Mouse (Mus musculus) hindbrain, embryonic 14.5 days (tissue): ENCODE data around the gene Scgb2b2. TPM values are rescaled to one million over a fixed set of nuclear protein-coding genes. Genes with fewer than 3 reads are reported as not detected.

Experiments used
- ATAC-seq: fragments of 200-750 bp; cut with Nextera tagmentation; 2 replicates; pipeline ENCODE4 v1.8.0; 2017; ENCODE audit warnings: moderate number of reproducible peaks, mild to moderate bottlenecking, moderate TSS enrichment, moderate library complexity; ENCODE audit not compliant: low FRiP score
- DNase-seq: peaks from one replicate; pipeline ENCODE4 v3.0.0-alpha.2; 2015; ENCODE audit warnings: low spot score
- H3K27ac ChIP-seq: fragments of 300-500 bp; sonication (generic); 2 replicates; pipeline ENCODE4 v1.5.1; 2014; ENCODE audit warnings: mild to moderate bottlenecking, moderate library complexity
- H3K27me3 ChIP-seq: fragments of 300-500 bp; sonication (generic); 2 replicates; pipeline ENCODE4 v1.6.1; 2014; ENCODE audit warnings: mild to moderate bottlenecking, low read length, mixed read lengths; ENCODE audit not compliant: control insufficient read depth, insufficient read depth
- H3K36me3 ChIP-seq: fragments of 300-500 bp; sonication (generic); replicated peaks from 2 replicates; pipeline ENCODE4 v1.6.1; 2014; ENCODE audit not compliant: control insufficient read depth, insufficient read depth
- H3K4me1 ChIP-seq: fragments of 300-500 bp; sonication (generic); replicated peaks from 2 replicates; pipeline ENCODE4 v1.6.1; 2014; ENCODE audit warnings: antibody characterized with exemption, low read length, mixed read lengths; ENCODE audit not compliant: control insufficient read depth, insufficient read depth
- H3K4me2 ChIP-seq: fragments of 300-500 bp; sonication (generic); replicated peaks from 2 replicates; pipeline ENCODE4 v1.6.1; 2014; ENCODE audit warnings: mild to moderate bottlenecking, moderate library complexity
- H3K4me3 ChIP-seq: fragments of 300-500 bp; sonication (generic); replicated peaks from 2 replicates; pipeline ENCODE4 v1.5.1; 2014; ENCODE audit warnings: mild to moderate bottlenecking, low read length
- H3K9ac ChIP-seq: fragments of 300-500 bp; sonication (generic); 2 replicates; pipeline ENCODE4 v1.6.1; 2014
- H3K9me3 ChIP-seq: fragments of 300-500 bp; sonication (generic); 2 replicates; pipeline ENCODE4 v1.6.1; 2016; ENCODE audit warnings: low read length; ENCODE audit not compliant: control insufficient read depth
- WGBS: fragments of 180-500 bp; shearing (Covaris S2); extraction: QIAGEN DNeasy Blood & Tissue Kit; methylation state at CpG from one replicate; pipeline ENCODE4 v1.1.7; 2014; 5-methylcytosine and 5-hydroxymethylcytosine counted together
- polyA plus RNA-seq: library from polyadenylated mRNA; unstranded; fragments of >200 nt; fragmentation: Nextera tagmentation; extraction: Ambion mirVana; gene quantifications from 2 replicates; pipeline ENCODE4 v1.2.1, GENCODE M21; 2014

Scgb2b2 gene
- not detected in 2 replicates for polyA plus RNA-seq

- Histone ChIP-seq H3K4me1 (no peaks in the 10 kb centered on the region), H3K27me3 (no peaks in the 10 kb centered on the region), H3K9ac (no peak within 1 kb of the TSS), H3K9me3 (peaks cover 31% of the 10 kb centered on the region; the same call in 1 of the 2 replicates), H3K4me2 (no peak within 1 kb of the TSS), H3K27ac (no peak within 1 kb of the TSS), H3K4me3 (no peak within 1 kb of the TSS), H3K36me3 (no peaks in the 10 kb centered on the region)
- WGBS: 90% methylated on average over 5 of the region's 5 CpGs
- DNase-seq: no peak
- ATAC-seq: no peak
Measured at GRCm38 (mm10) chr7:31290208-31290607, at the start of gene Scgb2b2. Gene Scgb2b2, plus strand, starts transcription at chr7:31290508.

- no peak within 1 kb of the TSS for H3K9ac ChIP-seq
- H3K4me3 ChIP-seq: no peak within 1 kb of the TSS
- ATAC-seq (no peak), DNase-seq (no peak)
- H3K36me3 ChIP-seq: no peaks in the 10 kb centered on the region
- peaks cover 28% of the 10 kb centered on the region; the same call in 1 of the 2 replicates for H3K9me3 ChIP-seq
- no peak within 1 kb of the TSS for H3K27ac ChIP-seq
- H3K4me1 ChIP-seq: no peaks in the 10 kb centered on the region
- no peaks in the 10 kb centered on the region for H3K27me3 ChIP-seq
- no peak within 1 kb of the TSS for H3K4me2 ChIP-seq
- 88% methylated on average over 3 of the region's 3 CpGs for WGBS
Measured at GRCm38 (mm10) chr7:31291721-31292120, 1.4 kb downstream of the Scgb2b2 start, which contains the start of gene Scgb1b2. Gene Scgb1b2, minus strand, starts transcription at chr7:31291821.

Other genes with a start within 250 kb of the Scgb2b2 start
- gene Fxyd5, start 248.0 kb upstream of the Scgb2b2 start, polyA plus RNA-seq: 13.6 and 14.8 TPM in 2 replicates
- 236 and 249 TPM in 2 replicates for gene Fxyd7, start 239.0 kb upstream of the Scgb2b2 start, polyA plus RNA-seq
- gene Fxyd1, start 233.3 kb upstream of the Scgb2b2 start, polyA plus RNA-seq: 34.1 and 59.0 TPM in 2 replicates
- gene Lgi4, start 231.2 kb upstream of the Scgb2b2 start, polyA plus RNA-seq: 0.28 and 0.60 TPM in 2 replicates
- 0.66 TPM in 1 of 2 replicates, not detected in the other for gene Fxyd3, start 213.8 kb upstream of the Scgb2b2 start, polyA plus RNA-seq
- gene Hpn, start 175.2 kb upstream of the Scgb2b2 start, polyA plus RNA-seq: 0.55 and 0.67 TPM in 2 replicates
- 13.0 and 18.3 TPM in 2 replicates for gene Scn1b, start 163.5 kb upstream of the Scgb2b2 start, polyA plus RNA-seq
- gene Gramd1a, start 134.6 kb upstream of the Scgb2b2 start, polyA plus RNA-seq: 191 and 198 TPM in 2 replicates
- gene Scgb1b2, start 1.3 kb downstream of the Scgb2b2 start, polyA plus RNA-seq: not detected in 2 replicates
- gene Scgb2b3, start 71.6 kb downstream of the Scgb2b2 start, polyA plus RNA-seq: not detected in 2 replicates
- not detected in 2 replicates for gene Scgb1b3, start 85.1 kb downstream of the Scgb2b2 start, polyA plus RNA-seq